Mouse (Mus musculus): ENCODE data around the gene Tnfrsf1a.
A peak's percentile ranks its signal among the peaks of the same experiment; 100 is the strongest.

Gene Tnfrsf1a

GRCm38 (mm10) chr6:125354352-125355151 is 5.4 kb downstream of the Tnfrsf1a start:
- no peak for DNase-seq (ENCODE audit: low spot score in 2 of 2)

- no peak for DNase-seq (ENCODE audit: low spot score in 2 of 2)
Observed at GRCm38 (mm10) chr6:125355197-125355741, 6.1 kb downstream of the Tnfrsf1a start.

GRCm38 (mm10) chr6:125356264-125356663 is 7.1 kb downstream of the Tnfrsf1a start:
- DNase-seq (ENCODE audit: low spot score in 2 of 2), result no peak

- DNase-seq (ENCODE audit: low spot score in 2 of 2), result no peak
Observed at GRCm38 (mm10) chr6:125357334-125357733, 8.2 kb downstream of the Tnfrsf1a start.

- DNase-seq (ENCODE audit: low spot score in 2 of 2), result no peak
Observed at GRCm38 (mm10) chr6:125359999-125360398, 10.8 kb downstream of the Tnfrsf1a start.

GRCm38 (mm10) chr6:125360846-125361245 is 11.7 kb downstream of the Tnfrsf1a start:
- DNase-seq (ENCODE audit: low spot score in 2 of 2), result no peak

- DNase-seq (ENCODE audit: low spot score in 2 of 2), result peak; percentile 75 to 78
Observed at GRCm38 (mm10) chr6:125361467-125362291, 12.5 kb downstream of the Tnfrsf1a start.

- DNase-seq (ENCODE audit: low spot score in 2 of 2), result no peak
Observed at GRCm38 (mm10) chr6:125363021-125363420, 13.9 kb downstream of the Tnfrsf1a start.

- DNase-seq (ENCODE audit: low spot score in 2 of 2), result no peak
Observed at GRCm38 (mm10) chr6:125363451-125364242, 14.5 kb downstream of the Tnfrsf1a start.

GRCm38 (mm10) chr6:125364448-125364847 is 15.3 kb downstream of the Tnfrsf1a start:
- no peak for DNase-seq (ENCODE audit: low spot score in 2 of 2)

GRCm38 (mm10) chr6:125365522-125365921 is 16.4 kb downstream of the Tnfrsf1a start:
- no peak for DNase-seq (ENCODE audit: low spot score in 2 of 2)

GRCm38 (mm10) chr6:125366133-125366532 is 17.0 kb downstream of the Tnfrsf1a start:
- DNase-seq (ENCODE audit: low spot score in 2 of 2), result no peak

GRCm38 (mm10) chr6:125367758-125368371 is 18.7 kb downstream of the Tnfrsf1a start:
- DNase-seq (ENCODE audit: low spot score in 2 of 2), result no peak

GRCm38 (mm10) chr6:125377042-125377441 is 27.9 kb downstream of the Tnfrsf1a start:
- DNase-seq (ENCODE audit: low spot score in 2 of 2), result no peak

GRCm38 (mm10) chr6:125377582-125378451 is 28.7 kb downstream of the Tnfrsf1a start:
- no peak for DNase-seq (ENCODE audit: low spot score in 2 of 2)

GRCm38 (mm10) chr6:125378621-125379020 is 29.5 kb downstream of the Tnfrsf1a start:
- DNase-seq (ENCODE audit: low spot score in 2 of 2), result no peak

GRCm38 (mm10) chr6:125379781-125380180 is 30.6 kb downstream of the Tnfrsf1a start:
- no peak for DNase-seq (ENCODE audit: low spot score in 2 of 2)

- DNase-seq (ENCODE audit: low spot score in 2 of 2), result no peak
Observed at GRCm38 (mm10) chr6:125380372-125381360, 31.5 kb downstream of the Tnfrsf1a start, which contains the start of gene Plekhg6. Plekhg6 (minus strand) TSS chr6:125380793.

GRCm38 (mm10) chr6:125382024-125382423 is 32.9 kb downstream of the Tnfrsf1a start:
- no peak for DNase-seq (ENCODE audit: low spot score in 2 of 2)
